ENCODE assay signal across 8 mouse cellular contexts in the genomic region with DNA sequence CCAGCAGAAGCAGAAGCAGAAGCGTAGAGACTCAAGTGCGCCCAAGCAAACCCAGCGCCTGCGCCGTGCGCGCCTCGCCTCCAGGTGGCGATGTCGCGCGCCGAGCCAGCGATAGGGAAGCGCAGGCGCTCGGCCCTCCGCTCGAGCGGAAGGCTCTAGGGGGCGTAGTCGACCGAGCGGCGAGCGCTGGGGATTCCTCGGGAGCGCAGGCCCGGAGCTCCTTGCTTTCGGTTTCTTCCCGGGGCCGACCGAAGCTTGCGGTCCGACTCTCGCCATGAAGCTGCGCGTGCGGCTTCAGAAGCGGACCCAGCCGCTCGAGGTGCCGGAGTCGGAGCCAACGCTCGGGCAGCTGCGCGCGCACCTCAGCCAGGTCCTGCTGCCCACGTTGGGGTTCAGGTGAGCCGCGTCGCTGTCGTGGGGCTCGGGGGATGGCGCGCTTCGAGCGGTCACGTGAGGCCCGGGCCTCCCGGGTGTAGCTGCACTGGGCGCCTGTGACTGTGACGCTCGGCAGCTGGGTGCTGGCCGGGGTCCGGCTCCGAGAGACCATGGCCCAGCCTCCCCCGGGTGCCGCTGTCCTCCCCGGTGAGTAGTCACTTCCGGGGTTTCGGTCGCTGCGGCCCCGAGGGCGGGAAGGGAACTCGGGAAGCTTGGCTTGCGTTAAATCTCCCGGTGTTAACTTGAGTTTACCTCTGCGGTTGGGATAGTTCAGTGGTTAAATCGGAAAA. TPM values are rescaled to one million over a fixed set of nuclear protein-coding genes. Genes with fewer than 3 reads are reported as not detected.
DNase-seq lines count a peak whose midpoint lies in the region; ATAC-seq lines count a peak whose summit lies in the region.

A gene (plus strand): TSS at position 224 of the 725 bp plus-strand sequence.

- H3K9ac ChIP-seq in hindbrain, embryonic 13.5 days: peak within 1 kb of the TSS; percentile 80

- no peaks in the 10 kb centered on the region for H3K9me3 ChIP-seq in hindbrain, embryonic 13.5 days

- under 1% methylated on average over 82 of the region's 82 CpGs for WGBS in hindbrain, embryonic 13.5 days

- peaks cover 12% of the 10 kb centered on the region for H3K4me1 ChIP-seq in hindbrain, embryonic 13.5 days (replicated peaks)

- H3K27me3 ChIP-seq in hindbrain, embryonic 13.5 days: no peaks in the 10 kb centered on the region

- H3K36me3 ChIP-seq in hindbrain, embryonic 13.5 days: no peaks in the 10 kb centered on the region

- DNase-seq in NIH3T3 (ENCODE audit: low read depth): peak; percentile 98
- peak; percentile 97 to 98 for DNase-seq in cerebellum, postnatal 10 days
- peak; percentile 62 to 79 for DNase-seq in frontal cortex, postnatal 14 days (ENCODE audit: low spot score in 2 of 2)
- DNase-seq in layer of hippocampus, postnatal 25 days (ENCODE audit: extremely low spot score in 1 of 2, low spot score in 1 of 2): peak; percentile 79 to 82
- peak; percentile 91 for DNase-seq in lung, postnatal 25 days (ENCODE audit: low spot score)
- peak; percentile 96 for DNase-seq in retina, embryonic 14.5 days (ENCODE audit: low spot score)
- peak; percentile 93 for DNase-seq in thymus, postnatal 4 days

- peak within 1 kb of the TSS; percentile 73 for H3K4me2 ChIP-seq in hindbrain, embryonic 13.5 days

- peak within 1 kb of the TSS; percentile 88 for H3K27ac ChIP-seq in hindbrain, embryonic 13.5 days

- peak; percentile 97 for ATAC-seq in hindbrain, embryonic 13.5 days (ENCODE audit: low FRiP score)

- peak within 1 kb of the TSS; percentile 76 for H3K4me3 ChIP-seq in hindbrain, embryonic 13.5 days

RNA-seq across cellular contexts. Expression of the gene that starts here (rescaled TPM):
- 17.0 and 21.6 TPM in 2 replicates for polyA plus RNA-seq in hindbrain, embryonic 13.5 days (2015; fragmentation: Nextera tagmentation; extraction: Ambion mirVana)
- 10 to 100 TPM; 22.1 to 24.0 TPM for total RNA-seq in layer of hippocampus, postnatal 25 days (2021)

Comparison
In these comparisons a context has a peak if more than half of its experiments do, and no peak if none do; other contexts are left out.
1. Peak in every context shown above with its lines: DNase-seq, ATAC-seq, H3K4me3 ChIP-seq and H3K27ac ChIP-seq.